19 mouse cellular contexts compared by ENCODE assay signal in genomic region chr13:72264416-72264815, GRCm38 (mm10).
DNase-seq lines count a peak whose midpoint lies in the region; ATAC-seq and TF ChIP-seq lines count a peak whose summit lies in the region.
"Had no signal": no experiment of that assay in that cellular context is flagged by ENCODE, and none has a peak within 500 bp of the region (broad histone marks: within the 10 kb centered on the region; RNA-seq: fewer than 3 reads in every experiment).

No protein-coding gene starts in this region.

- H3K4me1 ChIP-seq in hindbrain, embryonic 16.5 days (ENCODE audit: control insufficient read depth, insufficient read depth, low read depth, low read length): peaks cover 10% of the 10 kb centered on the region
- H3K4me1 ChIP-seq in hindbrain, embryonic 11.5 days (replicated peaks; ENCODE audit: control insufficient read depth, insufficient read depth, low read length): no peaks in the 10 kb centered on the region
- no peaks in the 10 kb centered on the region for H3K4me1 ChIP-seq in lung, embryonic 14.5 days (ENCODE audit: insufficient read depth)

- peaks cover 9% of the 10 kb centered on the region for H3K27me3 ChIP-seq in hindbrain, embryonic 16.5 days (replicated peaks; ENCODE audit: control insufficient read depth, insufficient read depth, low read length)
- H3K27me3 ChIP-seq in hindbrain, embryonic 11.5 days (ENCODE audit: control insufficient read depth, insufficient read depth, low read length): no peaks in the 10 kb centered on the region
- H3K27me3 ChIP-seq in lung, embryonic 14.5 days (ENCODE audit: insufficient read depth, low read length): no peaks in the 10 kb centered on the region
- H3K27me3 ChIP-seq: Patski had no signal

- H3K27ac ChIP-seq in hindbrain, embryonic 16.5 days (ENCODE audit: low read depth, low read length): no peak overlapping the region
- no peak overlapping the region for H3K27ac ChIP-seq in hindbrain, embryonic 11.5 days (ENCODE audit: low read depth, low read length)
- no peak overlapping the region for H3K27ac ChIP-seq in lung, embryonic 14.5 days (ENCODE audit: low read depth)
- H3K27ac ChIP-seq: forebrain, embryonic 10.5 days; forebrain, embryonic 13.5 days had no signal

- no peak overlapping the region for H3K4me2 ChIP-seq in hindbrain, embryonic 16.5 days (ENCODE audit: low read length)
- no peak overlapping the region for H3K4me2 ChIP-seq in hindbrain, embryonic 11.5 days (replicated peaks; ENCODE audit: low read depth, low read length)
- H3K4me2 ChIP-seq in lung, embryonic 14.5 days: no peak overlapping the region
- H3K4me2 ChIP-seq: forebrain, embryonic 13.5 days; heart, embryonic 11.5 days had no signal

- DNase-seq in cerebellum, postnatal 10 days: peak; percentile 71 to 77
- DNase-seq in cerebellum, adult 9-11 months: no peak
- no peak for DNase-seq in hindbrain, embryonic 11.5 days (ENCODE audit: low spot score)
- DNase-seq in lung, embryonic 14.5 days: peak; percentile 5
- DNase-seq in lung, postnatal 10 days: no peak
- peak; percentile 29 for DNase-seq in retina, postnatal 1 day
- DNase-seq in retina, embryonic 14.5 days (ENCODE audit: low spot score): no peak
- DNase-seq: adrenal gland, adult 2 months; adrenal gland, postnatal 14 days; cerebellum, adult 18-20 months; cerebellum, adult 9-10 months; gastrocnemius, postnatal 10 days; heart, adult 11 months had no signal

- no peaks in the 10 kb centered on the region for H3K9me3 ChIP-seq in hindbrain, embryonic 16.5 days (ENCODE audit: control insufficient read depth, low read length)
- H3K9me3 ChIP-seq in hindbrain, embryonic 11.5 days (ENCODE audit: control insufficient read depth, low read length): no peaks in the 10 kb centered on the region
- H3K9me3 ChIP-seq in lung, embryonic 14.5 days (ENCODE audit: low read depth, low read length): no peaks in the 10 kb centered on the region
- H3K9me3 ChIP-seq: forebrain, embryonic 10.5 days; forebrain, embryonic 13.5 days had no signal

- WGBS in hindbrain, embryonic 16.5 days: 40% methylated on average over 3 of the region's 3 CpGs
- 74% methylated on average over 3 of the region's 3 CpGs for WGBS in hindbrain, embryonic 11.5 days
- WGBS in lung, embryonic 14.5 days: 41% methylated on average over 3 of the region's 3 CpGs

- no peaks in the 10 kb centered on the region for H3K36me3 ChIP-seq in hindbrain, embryonic 16.5 days (ENCODE audit: control insufficient read depth, insufficient read depth, low read length)
- no peaks in the 10 kb centered on the region for H3K36me3 ChIP-seq in hindbrain, embryonic 11.5 days (ENCODE audit: control insufficient read depth, insufficient read depth, low read length)
- no peaks in the 10 kb centered on the region for H3K36me3 ChIP-seq in lung, embryonic 14.5 days (ENCODE audit: insufficient read depth)
- H3K36me3 ChIP-seq: forebrain, embryonic 10.5 days had no signal

- no peak overlapping the region for H3K4me3 ChIP-seq in hindbrain, embryonic 16.5 days (ENCODE audit: low read length)
- no peak overlapping the region for H3K4me3 ChIP-seq in hindbrain, embryonic 11.5 days (ENCODE audit: low read depth, low read length)
- no peak overlapping the region for H3K4me3 ChIP-seq in lung, embryonic 14.5 days (ENCODE audit: low read depth, low read length)
- H3K4me3 ChIP-seq: forebrain, embryonic 10.5 days; forebrain, embryonic 13.5 days had no signal

- H3K9ac ChIP-seq in hindbrain, embryonic 16.5 days (ENCODE audit: low read depth, low read length): no peak overlapping the region
- H3K9ac ChIP-seq in hindbrain, embryonic 11.5 days (ENCODE audit: low read depth, low read length): no peak overlapping the region
- no peak overlapping the region for H3K9ac ChIP-seq in lung, embryonic 14.5 days
- H3K9ac ChIP-seq: forebrain, embryonic 13.5 days had no signal

- no peak for TF ChIP-seq CTCF in lung, embryonic 14.5 days (IDR thresholded peaks at IDR 0.05; ENCODE audit: low read depth)

- 0 out of 2 replicates have a peak, but pooled peaks have one; percentile 12 for ATAC-seq in hindbrain, embryonic 16.5 days
- ATAC-seq in hindbrain, embryonic 11.5 days (ENCODE audit: low FRiP score): no peak
- no peak for ATAC-seq in lung, embryonic 14.5 days (ENCODE audit: insufficient read depth)
- ATAC-seq: intestine, postnatal 0 days; Patski had no signal

Comparison
In these comparisons a context has a peak if more than half of its experiments do, and no peak if none do; other contexts are left out.
1. DNase-seq: peak in cerebellum, postnatal 10 days (2 of 2), lung, embryonic 14.5 days (single experiment) and retina, postnatal 1 day (single experiment); none in cerebellum, adult 9-11 months (single experiment), hindbrain, embryonic 11.5 days (single experiment), lung, postnatal 10 days (single experiment) and retina, embryonic 14.5 days (single experiment).